Mouse (Mus musculus) lung, adult 2 months (tissue): ENCODE data around the gene U2af1.

Source experiments
- CTCF ChIP-seq: fragments of 200-500 bp; IDR thresholded peaks from 2 replicates; pipeline ENCODE4 v1.5.1; 2011; ENCODE audit warnings: mild to moderate bottlenecking, low read length, control low read depth; ENCODE audit not compliant: insufficient read depth
- POLR2A ChIP-seq: fragments of 200-500 bp; IDR thresholded peaks from 2 replicates; pipeline ENCODE4 v1.6.1; 2011; ENCODE audit warnings: low read depth, mild to moderate bottlenecking, control low read depth, low read length, borderline replicate concordance; ENCODE audit errors: extremely low read depth

DNA sequence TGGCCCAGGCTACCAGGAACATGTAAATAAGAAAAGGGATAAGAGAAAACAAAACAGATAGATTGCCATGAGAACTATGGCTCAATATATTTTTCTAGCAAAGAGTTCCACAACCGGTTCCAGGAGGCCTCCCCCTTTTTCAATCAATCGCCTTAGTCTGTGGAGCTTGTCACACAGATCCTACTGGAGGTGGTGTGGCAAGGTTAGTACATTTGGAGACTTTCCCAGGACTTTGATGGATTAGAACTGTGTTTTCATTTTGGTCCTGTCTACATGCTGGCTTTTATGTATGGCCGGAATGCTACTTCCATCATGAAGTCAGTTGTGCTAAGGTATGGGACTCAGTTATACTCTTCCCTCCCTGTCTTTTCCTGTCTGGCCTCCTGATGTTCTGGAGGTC, 48.8 kb downstream of the U2af1 start:
- no peak for TF ChIP-seq CTCF
- TF ChIP-seq POLR2A = no peak
